Mouse (Mus musculus) neural tube, embryonic 12.5 days (tissue): ENCODE measurements at regions not wholly inside any gene's neighbourhood (a gene's known extent, or its start where the extent isn't known, plus 50 kb on each side); places are given as distances from the start of the nearest gene placed in this dataset.

Experiments used
- ATAC-seq: fragments of 200-750 bp; cut with Nextera tagmentation; 2 replicates; pipeline ENCODE4 v1.8.0; 2017; ENCODE audit warnings: low read depth, mild to moderate bottlenecking, moderate TSS enrichment, moderate library complexity; ENCODE audit not compliant: low FRiP score
- H3K27ac ChIP-seq: fragments of 300-500 bp; sonication (generic); 2 replicates; pipeline ENCODE4 v1.5.1; 2016
- H3K27me3 ChIP-seq: fragments of 300-500 bp; sonication (generic); replicated peaks from 2 replicates; pipeline ENCODE4 v1.6.1; 2016; ENCODE audit warnings: mild to moderate bottlenecking
- H3K36me3 ChIP-seq: fragments of 300-500 bp; sonication (generic); 2 replicates; pipeline ENCODE4 v1.6.1; 2016; ENCODE audit warnings: mild to moderate bottlenecking
- H3K4me1 ChIP-seq: fragments of 300-500 bp; sonication (generic); 2 replicates; pipeline ENCODE4 v1.6.1; 2016
- H3K4me2 ChIP-seq: fragments of 300-500 bp; sonication (generic); replicated peaks from 2 replicates; pipeline ENCODE4 v1.6.1; 2016; ENCODE audit warnings: mild to moderate bottlenecking
- H3K4me3 ChIP-seq: fragments of 300-500 bp; sonication (generic); 2 replicates; pipeline ENCODE4 v1.5.1; 2016
- H3K9ac ChIP-seq: fragments of 300-500 bp; sonication (generic); 2 replicates; pipeline ENCODE4 v1.6.1; 2016; ENCODE audit warnings: mild to moderate bottlenecking
- H3K9me3 ChIP-seq: fragments of 300-500 bp; sonication (generic); 2 replicates; pipeline ENCODE4 v1.6.1; 2016; ENCODE audit warnings: mild to moderate bottlenecking
- WGBS: fragments of 180-500 bp; shearing (Covaris S2); methylation state at CpG from one replicate; pipeline ENCODE4 v1.1.7; 2016; 5-methylcytosine and 5-hydroxymethylcytosine counted together

GRCm38 (mm10) chr14:98768845-98769244, 225.3 kb downstream of the Rpl36a-ps1 start:
- H3K9me3 ChIP-seq: no peaks in the 10 kb centered on the region
- no peaks in the 10 kb centered on the region for H3K27me3 ChIP-seq
- H3K4me1 ChIP-seq: no peaks in the 10 kb centered on the region
- no peak overlapping the region for H3K9ac ChIP-seq
- WGBS: 82% methylated on average over 2 of the region's 2 CpGs
- no peaks in the 10 kb centered on the region for H3K36me3 ChIP-seq
- ATAC-seq: no peak
- H3K4me2 ChIP-seq: no peak overlapping the region
- no peak overlapping the region for H3K4me3 ChIP-seq
- H3K27ac ChIP-seq: no peak overlapping the region

- H3K9me3 ChIP-seq: no peaks in the 10 kb centered on the region
- H3K4me2 ChIP-seq: no peak overlapping the region
- no peak overlapping the region for H3K4me3 ChIP-seq
- no peaks in the 10 kb centered on the region for H3K36me3 ChIP-seq
- H3K9ac ChIP-seq: no peak overlapping the region
- WGBS: 87% methylated on average over 7 of the region's 7 CpGs
- no peak overlapping the region for H3K27ac ChIP-seq
- H3K4me1 ChIP-seq: no peaks in the 10 kb centered on the region
- no peak for ATAC-seq
- H3K27me3 ChIP-seq: no peaks in the 10 kb centered on the region
Observed at GRCm38 (mm10) chr14:98767481-98767880, 226.6 kb downstream of the Rpl36a-ps1 start.

- Histone ChIP-seq H3K4me2 (no peak overlapping the region), H3K4me3 (no peak overlapping the region), H3K9me3 (no peaks in the 10 kb centered on the region), H3K27ac (no peak overlapping the region), H3K36me3 (no peaks in the 10 kb centered on the region), H3K27me3 (no peaks in the 10 kb centered on the region), H3K4me1 (no peaks in the 10 kb centered on the region), H3K9ac (no peak overlapping the region)
- ATAC-seq: no peak
Observed at GRCm38 (mm10) chr14:98765358-98765757, 228.8 kb downstream of the Rpl36a-ps1 start.

DNA sequence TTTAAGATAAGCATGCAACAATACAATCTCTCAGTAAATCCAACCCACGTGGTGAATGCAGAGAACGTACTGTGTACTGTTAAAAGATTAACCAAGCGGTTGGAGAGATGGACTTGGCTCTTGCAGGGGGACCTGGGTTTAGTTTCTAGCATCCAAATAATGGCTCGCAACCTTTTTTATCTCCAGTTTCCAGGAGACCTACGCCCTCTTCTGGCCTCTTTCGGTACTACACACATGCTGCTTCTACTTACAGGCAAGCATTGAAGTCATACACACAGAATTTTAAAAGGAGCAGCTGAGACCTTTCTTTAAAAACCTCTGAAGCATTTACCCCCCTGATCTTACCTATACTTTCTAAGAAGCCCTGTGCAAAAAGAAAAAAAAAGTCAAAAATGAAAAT, 243.4 kb downstream of the Rpl36a-ps1 start:
- Histone ChIP-seq H3K27ac (no peak overlapping the region), H3K36me3 (no peaks in the 10 kb centered on the region), H3K9ac (no peak overlapping the region)

GRCm38 (mm10) chr14:98749086-98750027, 244.8 kb downstream of the Rpl36a-ps1 start:
- WGBS: 85% methylated on average over 14 of the region's 14 CpGs
- H3K36me3 ChIP-seq: no peaks in the 10 kb centered on the region
- H3K4me2 ChIP-seq: no peak overlapping the region
- H3K27me3 ChIP-seq: no peaks in the 10 kb centered on the region
- H3K4me1 ChIP-seq: no peaks in the 10 kb centered on the region
- H3K9me3 ChIP-seq: no peaks in the 10 kb centered on the region
- H3K27ac ChIP-seq: no peak overlapping the region
- H3K9ac ChIP-seq: no peak overlapping the region
- no peak for ATAC-seq
- no peak overlapping the region for H3K4me3 ChIP-seq

More for the DNA sequence above, 243.4 kb downstream of the Rpl36a-ps1 start:
- WGBS: 94% methylated on average over 6 of the region's 6 CpGs
- ATAC-seq: no peak
- H3K27me3 ChIP-seq: no peaks in the 10 kb centered on the region
- no peak overlapping the region for H3K4me3 ChIP-seq
- H3K4me1 ChIP-seq: no peaks in the 10 kb centered on the region
- no peak overlapping the region for H3K4me2 ChIP-seq
- H3K9me3 ChIP-seq: no peaks in the 10 kb centered on the region

GRCm38 (mm10) chr14:98747159-98747775, 246.9 kb downstream of the Rpl36a-ps1 start:
- Histone ChIP-seq H3K4me1 (no peaks in the 10 kb centered on the region), H3K27me3 (no peaks in the 10 kb centered on the region), H3K4me3 (no peak overlapping the region), H3K9ac (no peak overlapping the region), H3K4me2 (no peak overlapping the region), H3K9me3 (no peaks in the 10 kb centered on the region), H3K36me3 (no peaks in the 10 kb centered on the region), H3K27ac (no peak overlapping the region)
- 56% methylated on average over 16 of the region's 16 CpGs for WGBS
- ATAC-seq: no peak

DNA sequence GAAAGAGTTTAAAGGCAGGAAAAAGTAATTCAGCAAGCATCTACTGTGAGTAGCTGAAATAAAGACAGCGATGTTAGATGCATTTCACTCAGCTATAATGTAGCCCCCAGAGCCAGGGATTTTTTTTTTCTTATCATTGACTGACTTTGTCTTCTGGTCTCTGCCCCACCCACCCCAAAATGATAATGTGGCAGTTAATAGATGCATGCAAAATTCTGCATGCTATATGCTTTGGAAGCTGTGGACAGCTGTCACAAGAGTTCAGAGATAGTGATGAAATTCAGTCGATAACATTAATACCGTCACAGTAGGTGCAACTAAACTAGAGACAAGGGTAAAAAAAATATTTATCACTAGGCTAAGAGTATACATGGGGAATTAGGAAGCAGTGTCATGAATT, 263.7 kb downstream of the Rpl36a-ps1 start:
- H3K9ac ChIP-seq: no peak overlapping the region
- H3K4me1 ChIP-seq: no peaks in the 10 kb centered on the region
- H3K27me3 ChIP-seq: no peaks in the 10 kb centered on the region
- H3K4me3 ChIP-seq: no peak overlapping the region
- no peak overlapping the region for H3K4me2 ChIP-seq
- 93% methylated on average over 3 of the region's 3 CpGs for WGBS
- ATAC-seq: no peak
- no peaks in the 10 kb centered on the region for H3K36me3 ChIP-seq
- no peak overlapping the region for H3K27ac ChIP-seq
- H3K9me3 ChIP-seq: no peaks in the 10 kb centered on the region

DNA sequence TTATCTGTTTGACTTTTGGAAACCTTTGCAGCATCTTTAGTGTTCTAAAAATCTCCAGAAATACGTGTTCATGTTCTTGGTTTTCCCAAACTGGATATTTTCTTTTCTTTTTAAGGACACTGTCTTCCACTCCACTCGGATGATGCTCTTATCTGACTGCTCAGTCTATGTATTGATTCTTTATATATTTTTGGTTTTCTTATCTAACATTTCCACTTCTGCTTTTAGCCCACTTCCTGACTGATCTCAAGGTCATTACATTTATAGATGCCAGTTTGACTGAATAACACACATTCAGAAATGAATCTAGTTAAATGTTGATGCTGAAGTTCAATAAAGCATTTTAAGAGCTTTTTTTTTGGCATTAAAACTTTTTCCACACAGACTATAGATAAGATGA, 265.3 kb downstream of the Rpl36a-ps1 start:
- Histone ChIP-seq H3K36me3 (no peaks in the 10 kb centered on the region), H3K27ac (no peak overlapping the region), H3K4me2 (no peak overlapping the region), H3K9ac (no peak overlapping the region), H3K4me1 (no peaks in the 10 kb centered on the region), H3K4me3 (no peak overlapping the region), H3K27me3 (no peaks in the 10 kb centered on the region), H3K9me3 (no peaks in the 10 kb centered on the region)
- ATAC-seq: no peak
- WGBS: 78% methylated on average over 2 of the region's 2 CpGs

DNA sequence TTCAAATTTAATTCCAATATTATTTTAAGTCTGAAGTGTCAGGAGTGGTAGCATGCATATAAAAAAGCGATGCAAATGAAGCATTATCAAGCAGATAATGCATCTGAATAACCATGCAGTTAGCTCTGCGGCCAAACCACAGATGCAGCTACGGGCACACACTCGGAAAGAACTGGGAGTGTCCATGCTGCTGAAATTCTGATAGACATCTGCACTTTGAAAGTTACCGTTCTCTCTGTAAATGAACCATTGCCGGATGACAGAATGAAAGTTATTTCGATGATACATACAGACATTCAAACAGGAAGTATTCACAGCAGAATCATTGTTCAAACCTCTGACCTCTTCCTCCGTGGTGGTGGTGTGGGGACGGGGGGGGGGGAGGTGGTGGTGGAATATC, 271.6 kb downstream of the Rpl36a-ps1 start:
- no peak overlapping the region for H3K4me2 ChIP-seq
- no peaks in the 10 kb centered on the region for H3K4me1 ChIP-seq
- H3K27ac ChIP-seq: no peak overlapping the region
- ATAC-seq: no peak
- H3K27me3 ChIP-seq: no peaks in the 10 kb centered on the region
- H3K9ac ChIP-seq: no peak overlapping the region
- H3K4me3 ChIP-seq: no peak overlapping the region
- 85% methylated on average over 9 of the region's 9 CpGs for WGBS
- no peaks in the 10 kb centered on the region for H3K36me3 ChIP-seq
- H3K9me3 ChIP-seq: no peaks in the 10 kb centered on the region

DNA sequence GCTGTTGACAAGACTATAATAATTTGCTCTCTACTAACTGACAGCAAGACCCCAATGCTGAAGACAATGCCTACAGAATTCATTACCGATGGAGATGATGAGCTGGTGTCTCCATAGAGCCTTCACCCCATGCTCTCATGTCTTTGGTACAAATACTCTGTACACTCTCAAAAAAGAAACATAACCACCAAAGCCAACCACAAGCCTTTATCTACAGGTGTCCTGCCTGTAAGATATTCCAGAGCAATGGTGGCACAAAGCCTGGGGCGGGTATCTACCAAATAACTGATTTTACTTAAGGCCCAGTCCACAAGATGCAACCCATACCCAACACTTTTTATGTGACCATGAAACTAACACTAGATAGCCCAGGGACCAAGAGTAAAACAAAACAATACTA, 273.1 kb downstream of the Rpl36a-ps1 start:
- ATAC-seq: no peak
- Histone ChIP-seq H3K4me2 (no peak overlapping the region), H3K4me3 (no peak overlapping the region), H3K27me3 (no peaks in the 10 kb centered on the region), H3K9ac (no peak overlapping the region), H3K4me1 (no peaks in the 10 kb centered on the region), H3K9me3 (no peaks in the 10 kb centered on the region), H3K36me3 (no peaks in the 10 kb centered on the region), H3K27ac (no peak overlapping the region)
- 85% methylated on average over 2 of the region's 2 CpGs for WGBS

GRCm38 (mm10) chr14:98708045-98708444, 286.1 kb downstream of the Rpl36a-ps1 start:
- H3K9me3 ChIP-seq: no peaks in the 10 kb centered on the region
- peak; percentile 69; the same call in 1 of the 2 replicates for ATAC-seq
- H3K9ac ChIP-seq: no peak overlapping the region
- no peak overlapping the region for H3K27ac ChIP-seq
- 17% methylated on average over 2 of the region's 2 CpGs for WGBS
- no peaks in the 10 kb centered on the region for H3K4me1 ChIP-seq
- H3K4me2 ChIP-seq: no peak overlapping the region
- no peak overlapping the region for H3K4me3 ChIP-seq
- peaks cover 21% of the 10 kb centered on the region for H3K27me3 ChIP-seq
- H3K36me3 ChIP-seq: no peaks in the 10 kb centered on the region

- Histone ChIP-seq H3K27me3 (peaks cover 21% of the 10 kb centered on the region), H3K27ac (no peak overlapping the region), H3K4me2 (no peak overlapping the region), H3K9ac (no peak overlapping the region), H3K36me3 (no peaks in the 10 kb centered on the region), H3K4me1 (no peaks in the 10 kb centered on the region), H3K9me3 (no peaks in the 10 kb centered on the region), H3K4me3 (no peak overlapping the region)
- ATAC-seq: no peak; the same call in 1 of the 2 replicates
- WGBS: 50% methylated on average over 4 of the region's 4 CpGs
Observed at GRCm38 (mm10) chr14:98707574-98707973, 286.5 kb downstream of the Rpl36a-ps1 start.
